Mouse (Mus musculus): ENCODE results near the gene Dnajc21. TPM values are rescaled to one million over a fixed set of nuclear protein-coding genes. Genes with fewer than 3 reads are reported as not detected.

The Dnajc21 gene
- polyA plus RNA-seq, 1 experiment from 2014 or later: 1.9 TPM

GRCm38 (mm10) chr15:10447102-10447501, 23.2 kb downstream of the Dnajc21 start:
- Histone ChIP-seq H3K9me3 (replicated peaks; ENCODE audit: control insufficient read depth, low read length) (no peaks in the 10 kb centered on the region), H3K4me2 (ENCODE audit: low read depth, low read length) (no peak overlapping the region), H3K27me3 (ENCODE audit: control insufficient read depth, insufficient read depth, low read depth, low read length) (no peaks in the 10 kb centered on the region), H3K36me3 (ENCODE audit: control insufficient read depth, insufficient read depth) (peaks cover 8% of the 10 kb centered on the region), H3K4me1 (ENCODE audit: control insufficient read depth, low read depth, low read length) (no peaks in the 10 kb centered on the region), H3K4me3 (ENCODE audit: low read depth, low read length) (no peak overlapping the region), H3K9ac (ENCODE audit: low read depth, low read length) (no peak overlapping the region), H3K27ac (ENCODE audit: low read length) (no peak overlapping the region)
- 82% methylated on average over 3 of the region's 3 CpGs for WGBS (ENCODE audit: insufficient replicate concordance)
- ATAC-seq (ENCODE audit: low read depth): no peak

- H3K9me3 ChIP-seq (replicated peaks; ENCODE audit: control insufficient read depth, low read length): no peaks in the 10 kb centered on the region
- H3K27ac ChIP-seq (ENCODE audit: low read length): no peak overlapping the region
- ATAC-seq (ENCODE audit: low read depth): no peak
- no peak overlapping the region for H3K4me3 ChIP-seq (ENCODE audit: low read depth, low read length)
- 80% methylated on average over 1 of the region's 1 CpGs for WGBS (ENCODE audit: insufficient replicate concordance)
- no peak overlapping the region for H3K4me2 ChIP-seq (ENCODE audit: low read depth, low read length)
- H3K9ac ChIP-seq (ENCODE audit: low read depth, low read length): no peak overlapping the region
- H3K27me3 ChIP-seq (ENCODE audit: control insufficient read depth, insufficient read depth, low read depth, low read length): no peaks in the 10 kb centered on the region
- peaks cover 3% of the 10 kb centered on the region for H3K36me3 ChIP-seq (ENCODE audit: control insufficient read depth, insufficient read depth)
- no peaks in the 10 kb centered on the region for H3K4me1 ChIP-seq (ENCODE audit: control insufficient read depth, low read depth, low read length)
Observed at GRCm38 (mm10) chr15:10442275-10442674, 28.0 kb downstream of the Dnajc21 start.

- H3K4me2 ChIP-seq (ENCODE audit: low read depth, low read length): no peak overlapping the region
- no peaks in the 10 kb centered on the region for H3K4me1 ChIP-seq (ENCODE audit: control insufficient read depth, low read depth, low read length)
- ATAC-seq (ENCODE audit: low read depth): no peak
- WGBS (ENCODE audit: insufficient replicate concordance): 75% methylated on average over 9 of the region's 9 CpGs
- no peaks in the 10 kb centered on the region; the same call in 1 of the 2 replicates for H3K36me3 ChIP-seq (ENCODE audit: control insufficient read depth, insufficient read depth)
- no peak overlapping the region for H3K4me3 ChIP-seq (ENCODE audit: low read depth, low read length)
- no peak overlapping the region for H3K27ac ChIP-seq (ENCODE audit: low read length)
- H3K9ac ChIP-seq (ENCODE audit: low read depth, low read length): no peak overlapping the region
- no peaks in the 10 kb centered on the region for H3K9me3 ChIP-seq (replicated peaks; ENCODE audit: control insufficient read depth, low read length)
- H3K27me3 ChIP-seq (ENCODE audit: control insufficient read depth, insufficient read depth, low read depth, low read length): no peaks in the 10 kb centered on the region
Observed at GRCm38 (mm10) chr15:10441493-10441892, 28.8 kb downstream of the Dnajc21 start.

GRCm38 (mm10) chr15:10439963-10440362, 30.4 kb downstream of the Dnajc21 start:
- H3K27me3 ChIP-seq (ENCODE audit: control insufficient read depth, insufficient read depth, low read depth, low read length): no peaks in the 10 kb centered on the region
- ATAC-seq (ENCODE audit: low read depth): no peak
- no peaks in the 10 kb centered on the region for H3K4me1 ChIP-seq (ENCODE audit: control insufficient read depth, low read depth, low read length)
- no peak overlapping the region for H3K27ac ChIP-seq (ENCODE audit: low read length)
- no peaks in the 10 kb centered on the region for H3K36me3 ChIP-seq (ENCODE audit: control insufficient read depth, insufficient read depth)
- no peak overlapping the region for H3K4me2 ChIP-seq (ENCODE audit: low read depth, low read length)
- WGBS (ENCODE audit: insufficient replicate concordance): 68% methylated on average over 6 of the region's 6 CpGs
- H3K9ac ChIP-seq (ENCODE audit: low read depth, low read length): no peak overlapping the region
- no peak overlapping the region for H3K4me3 ChIP-seq (ENCODE audit: low read depth, low read length)
- H3K9me3 ChIP-seq (replicated peaks; ENCODE audit: control insufficient read depth, low read length): no peaks in the 10 kb centered on the region

GRCm38 (mm10) chr15:10436893-10437292, 33.4 kb downstream of the Dnajc21 start:
- H3K4me2 ChIP-seq (ENCODE audit: low read depth, low read length): no peak overlapping the region
- H3K4me3 ChIP-seq (ENCODE audit: low read depth, low read length): no peak overlapping the region
- no peaks in the 10 kb centered on the region for H3K27me3 ChIP-seq (ENCODE audit: control insufficient read depth, insufficient read depth, low read depth, low read length)
- no peak overlapping the region for H3K27ac ChIP-seq (ENCODE audit: low read length)
- H3K4me1 ChIP-seq (ENCODE audit: control insufficient read depth, low read depth, low read length): no peaks in the 10 kb centered on the region
- H3K36me3 ChIP-seq (ENCODE audit: control insufficient read depth, insufficient read depth): no peaks in the 10 kb centered on the region
- H3K9ac ChIP-seq (ENCODE audit: low read depth, low read length): no peak overlapping the region
- ATAC-seq (ENCODE audit: low read depth): no peak
- WGBS (ENCODE audit: insufficient replicate concordance): 54% methylated on average over 1 of the region's 1 CpGs
- no peaks in the 10 kb centered on the region for H3K9me3 ChIP-seq (replicated peaks; ENCODE audit: control insufficient read depth, low read length)

- 70% methylated on average over 13 of the region's 13 CpGs for WGBS (ENCODE audit: insufficient replicate concordance)
- H3K36me3 ChIP-seq (ENCODE audit: control insufficient read depth, insufficient read depth): no peaks in the 10 kb centered on the region
- ATAC-seq (ENCODE audit: low read depth): no peak
- H3K9me3 ChIP-seq (replicated peaks; ENCODE audit: control insufficient read depth, low read length): no peaks in the 10 kb centered on the region
- no peak overlapping the region for H3K9ac ChIP-seq (ENCODE audit: low read depth, low read length)
- no peaks in the 10 kb centered on the region for H3K4me1 ChIP-seq (ENCODE audit: control insufficient read depth, low read depth, low read length)
- H3K4me3 ChIP-seq (ENCODE audit: low read depth, low read length): no peak overlapping the region
- H3K27ac ChIP-seq (ENCODE audit: low read length): no peak overlapping the region
- no peak overlapping the region for H3K4me2 ChIP-seq (ENCODE audit: low read depth, low read length)
- no peaks in the 10 kb centered on the region for H3K27me3 ChIP-seq (ENCODE audit: control insufficient read depth, insufficient read depth, low read depth, low read length)
Observed at GRCm38 (mm10) chr15:10426545-10427266, 43.6 kb downstream of the Dnajc21 start.

GRCm38 (mm10) chr15:10426124-10426523, 44.2 kb downstream of the Dnajc21 start:
- WGBS (ENCODE audit: insufficient replicate concordance): 75% methylated on average over 6 of the region's 6 CpGs
- Histone ChIP-seq H3K4me2 (ENCODE audit: low read depth, low read length) (no peak overlapping the region), H3K9me3 (replicated peaks; ENCODE audit: control insufficient read depth, low read length) (no peaks in the 10 kb centered on the region), H3K27ac (ENCODE audit: low read length) (no peak overlapping the region), H3K9ac (ENCODE audit: low read depth, low read length) (no peak overlapping the region), H3K4me3 (ENCODE audit: low read depth, low read length) (no peak overlapping the region), H3K4me1 (ENCODE audit: control insufficient read depth, low read depth, low read length) (no peaks in the 10 kb centered on the region), H3K27me3 (ENCODE audit: control insufficient read depth, insufficient read depth, low read depth, low read length) (no peaks in the 10 kb centered on the region), H3K36me3 (ENCODE audit: control insufficient read depth, insufficient read depth) (no peaks in the 10 kb centered on the region)
- ATAC-seq (ENCODE audit: low read depth): no peak

GRCm38 (mm10) chr15:10421785-10422144, 48.6 kb downstream of the Dnajc21 start:
- Histone ChIP-seq H3K4me1 (ENCODE audit: control insufficient read depth, low read depth, low read length) (no peaks in the 10 kb centered on the region), H3K4me2 (ENCODE audit: low read depth, low read length) (no peak overlapping the region), H3K9ac (ENCODE audit: low read depth, low read length) (no peak overlapping the region), H3K9me3 (replicated peaks; ENCODE audit: control insufficient read depth, low read length) (no peaks in the 10 kb centered on the region), H3K27me3 (ENCODE audit: control insufficient read depth, insufficient read depth, low read depth, low read length) (no peaks in the 10 kb centered on the region), H3K36me3 (ENCODE audit: control insufficient read depth, insufficient read depth) (no peaks in the 10 kb centered on the region), H3K4me3 (ENCODE audit: low read depth, low read length) (no peak overlapping the region), H3K27ac (ENCODE audit: low read length) (no peak overlapping the region)
- WGBS (ENCODE audit: insufficient replicate concordance): 64% methylated on average over 1 of the region's 1 CpGs
- no peak for ATAC-seq (ENCODE audit: low read depth)

GRCm38 (mm10) chr15:10421138-10421784, 49.1 kb downstream of the Dnajc21 start:
- Histone ChIP-seq H3K27me3 (ENCODE audit: control insufficient read depth, insufficient read depth, low read depth, low read length) (no peaks in the 10 kb centered on the region), H3K36me3 (ENCODE audit: control insufficient read depth, insufficient read depth) (no peaks in the 10 kb centered on the region), H3K4me3 (ENCODE audit: low read depth, low read length) (no peak overlapping the region), H3K9ac (ENCODE audit: low read depth, low read length) (no peak overlapping the region), H3K27ac (ENCODE audit: low read length) (no peak overlapping the region), H3K4me1 (ENCODE audit: control insufficient read depth, low read depth, low read length) (no peaks in the 10 kb centered on the region), H3K4me2 (ENCODE audit: low read depth, low read length) (no peak overlapping the region), H3K9me3 (replicated peaks; ENCODE audit: control insufficient read depth, low read length) (no peaks in the 10 kb centered on the region)
- 49% methylated on average over 7 of the region's 7 CpGs for WGBS (ENCODE audit: insufficient replicate concordance)
- no peak for ATAC-seq (ENCODE audit: low read depth)

Measured in liver, embryonic 16.5 days (tissue).